Mouse (Mus musculus) midbrain, postnatal 0 days (tissue): ENCODE measurements at regions not wholly inside any gene's neighbourhood (a gene's known extent, or its start where the extent isn't known, plus 50 kb on each side); places are given as distances from the start of the nearest gene placed in this dataset.

Experiments used
- ATAC-seq: fragments of 200-750 bp; cut with Nextera tagmentation; 2 replicates; pipeline ENCODE4 v1.8.0; 2017; ENCODE audit warnings: moderate number of reproducible peaks, mild to moderate bottlenecking, moderate TSS enrichment, moderate library complexity; ENCODE audit not compliant: low FRiP score
- DNase-seq: peaks from one replicate; pipeline ENCODE4 v3.0.0-alpha.2; 2015; ENCODE audit warnings: low spot score
- H3K27ac ChIP-seq: fragments of 300-500 bp; sonication (generic); 2 replicates; pipeline ENCODE4 v1.5.1; 2014; ENCODE audit warnings: low read depth, mild to moderate bottlenecking, low read length, mixed read lengths
- H3K27me3 ChIP-seq: fragments of 300-500 bp; sonication (generic); 2 replicates; pipeline ENCODE4 v1.6.1; 2014; ENCODE audit warnings: low read length, control low read depth, mixed read lengths; ENCODE audit not compliant: insufficient read depth
- H3K36me3 ChIP-seq: fragments of 300-500 bp; sonication (generic); 2 replicates; pipeline ENCODE4 v1.6.1; 2014; ENCODE audit warnings: low read length, control low read depth, mixed read lengths; ENCODE audit not compliant: insufficient read depth
- H3K4me1 ChIP-seq: fragments of 300-500 bp; sonication (generic); 2 replicates; pipeline ENCODE4 v1.6.1; 2014; ENCODE audit warnings: mild to moderate bottlenecking, control low read depth, antibody characterized with exemption, low read length, mixed read lengths; ENCODE audit not compliant: insufficient read depth
- H3K4me2 ChIP-seq: fragments of 300-500 bp; sonication (generic); 2 replicates; pipeline ENCODE4 v1.6.1; 2014; ENCODE audit warnings: low read depth, mild to moderate bottlenecking, low read length, mixed read lengths; ENCODE audit not compliant: poor library complexity, severe bottlenecking
- H3K4me3 ChIP-seq: fragments of 300-500 bp; sonication (generic); 2 replicates; pipeline ENCODE4 v1.5.1; 2014; ENCODE audit warnings: low read depth, mild to moderate bottlenecking, low read length, moderate library complexity
- H3K9ac ChIP-seq: fragments of 300-500 bp; sonication (generic); replicated peaks from 2 replicates; pipeline ENCODE4 v1.6.1; 2014; ENCODE audit warnings: mild to moderate bottlenecking, low read length, moderate library complexity, mixed read lengths; ENCODE audit not compliant: poor library complexity, severe bottlenecking
- H3K9me3 ChIP-seq: fragments of 300-500 bp; sonication (generic); 2 replicates; pipeline ENCODE4 v1.6.1; 2016; ENCODE audit warnings: low read length, control low read depth
- CTCF ChIP-seq: IDR thresholded peaks from 2 replicates; pipeline ENCODE4 v1.5.1; 2016; ENCODE audit warnings: antibody characterized with exemption, mild to moderate bottlenecking
- WGBS: fragments of 180-500 bp; shearing (Covaris S2); extraction: QIAGEN DNeasy Blood & Tissue Kit; methylation state at CpG from one replicate; pipeline ENCODE4 v1.1.7; 2014; 5-methylcytosine and 5-hydroxymethylcytosine counted together

DNA sequence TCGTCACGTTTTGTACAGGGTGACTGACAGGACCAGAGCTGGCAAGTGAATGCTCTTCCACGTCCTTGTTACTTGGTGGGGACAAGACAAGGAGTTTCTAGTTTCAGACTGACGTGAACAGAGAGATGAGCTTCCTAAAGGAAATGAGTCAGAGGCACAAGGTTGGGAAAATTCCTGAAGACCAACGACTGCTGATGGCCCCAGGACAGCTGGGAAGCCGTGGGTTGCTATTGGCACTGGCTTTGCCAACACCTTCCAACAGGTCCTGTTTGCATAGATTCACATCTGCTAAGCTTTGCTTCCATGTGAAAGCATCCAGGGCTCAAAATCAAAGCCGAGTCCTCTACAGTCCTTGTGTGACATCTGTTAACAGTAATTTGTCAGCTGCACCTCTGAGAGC, 86.2 kb downstream of the Irx2 start:
- 72% methylated on average over 7 of the region's 7 CpGs for WGBS
- Histone ChIP-seq H3K27ac (no peak overlapping the region), H3K4me2 (no peak overlapping the region), H3K27me3 (no peaks in the 10 kb centered on the region), H3K9ac (no peak overlapping the region), H3K9me3 (no peaks in the 10 kb centered on the region), H3K36me3 (no peaks in the 10 kb centered on the region), H3K4me1 (no peaks in the 10 kb centered on the region), H3K4me3 (no peak overlapping the region)
- TF ChIP-seq CTCF = no peak
- DNase-seq (no peak), ATAC-seq (no peak)

DNA sequence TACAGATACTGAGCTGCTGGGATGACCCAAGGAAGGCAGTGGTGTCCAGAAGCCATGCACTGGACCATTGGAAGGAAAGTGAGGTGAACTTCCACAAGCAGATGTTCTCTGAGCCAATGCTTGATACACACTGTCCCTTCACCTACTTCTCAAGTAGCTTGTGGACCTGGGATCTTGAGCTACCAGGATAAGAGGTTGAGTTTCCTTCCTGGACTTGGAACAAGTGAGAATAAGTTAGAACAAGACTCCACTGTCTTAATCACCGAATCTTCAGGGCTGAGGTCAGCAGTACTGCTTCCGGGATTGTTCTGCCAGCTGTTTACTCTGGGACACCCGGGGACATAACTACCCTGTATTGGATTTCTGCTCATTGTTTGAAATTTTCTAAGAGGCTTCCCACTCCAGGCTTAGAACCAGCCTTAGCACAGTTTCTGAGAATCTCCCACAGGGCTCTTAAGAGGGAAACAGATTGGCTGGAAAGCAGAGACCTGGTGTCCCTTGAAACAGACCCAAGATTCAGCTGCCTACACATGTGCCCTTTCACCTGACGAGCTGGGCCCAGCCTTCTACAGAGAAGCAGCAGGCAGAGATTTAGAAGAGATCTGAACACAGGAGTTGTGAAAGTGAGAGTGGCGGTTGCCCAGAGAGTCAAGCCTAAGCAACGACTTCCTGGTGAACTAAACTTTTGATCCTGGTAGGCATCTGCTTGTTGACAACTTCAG, 87.5 kb downstream of the Irx2 start:
- ATAC-seq = no peak
- TF ChIP-seq CTCF = no peak
- Histone ChIP-seq H3K9me3 (no peaks in the 10 kb centered on the region), H3K27me3 (no peaks in the 10 kb centered on the region), H3K9ac (no peak overlapping the region), H3K36me3 (no peaks in the 10 kb centered on the region), H3K27ac (no peak overlapping the region), H3K4me3 (no peak overlapping the region), H3K4me1 (no peaks in the 10 kb centered on the region), H3K4me2 (no peak overlapping the region)
- 79% methylated on average over 6 of the region's 6 CpGs for WGBS
- DNase-seq = no peak

GRCm38 (mm10) chr13:72727126-72727525, 98.5 kb downstream of the Irx2 start:
- DNase-seq (peak; percentile 81), ATAC-seq (no peak; the same call in 1 of the 2 replicates)
- Histone ChIP-seq H3K27ac (no peak overlapping the region), H3K9me3 (no peaks in the 10 kb centered on the region), H3K27me3 (no peaks in the 10 kb centered on the region), H3K36me3 (no peaks in the 10 kb centered on the region), H3K4me2 (no peak overlapping the region), H3K4me1 (no peaks in the 10 kb centered on the region), H3K9ac (no peak overlapping the region), H3K4me3 (no peak overlapping the region)
- no peak; the same call in 1 of the 2 replicates for TF ChIP-seq CTCF
- 64% methylated on average over 9 of the region's 9 CpGs for WGBS

GRCm38 (mm10) chr13:72735916-72736315, 107.3 kb downstream of the Irx2 start:
- no peak overlapping the region for H3K4me2 ChIP-seq
- no peak overlapping the region for H3K27ac ChIP-seq
- no peak overlapping the region for H3K4me3 ChIP-seq
- no peaks in the 10 kb centered on the region for H3K4me1 ChIP-seq
- H3K9me3 ChIP-seq = no peaks in the 10 kb centered on the region
- no peaks in the 10 kb centered on the region for H3K27me3 ChIP-seq
- H3K36me3 ChIP-seq = no peaks in the 10 kb centered on the region
- no peak for TF ChIP-seq CTCF
- DNase-seq = peak; percentile 60
- no peak; the same call in 1 of the 2 replicates for ATAC-seq
- H3K9ac ChIP-seq = no peak overlapping the region
- 74% methylated on average over 8 of the region's 8 CpGs for WGBS

DNA sequence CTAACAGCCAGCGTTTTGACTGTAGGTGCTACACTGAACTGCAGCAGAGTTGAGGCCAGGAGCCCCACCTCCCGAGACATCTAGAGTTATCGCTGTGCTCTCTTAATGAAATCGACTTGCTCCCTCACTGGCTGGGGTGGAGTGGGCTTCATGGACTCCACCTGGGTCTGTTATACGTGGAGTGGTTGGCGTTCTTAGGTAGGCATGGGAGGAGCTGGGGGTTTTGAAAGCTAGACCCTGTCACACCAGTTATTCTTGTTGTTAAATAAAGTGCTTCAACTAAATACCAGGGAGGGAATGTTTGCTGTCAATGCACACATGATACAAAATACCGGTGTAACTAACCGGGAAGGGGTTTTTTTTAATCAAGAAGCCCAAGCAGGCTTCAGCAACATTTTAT, 108.4 kb downstream of the Irx2 start:
- no peak overlapping the region for H3K4me2 ChIP-seq
- H3K36me3 ChIP-seq = no peaks in the 10 kb centered on the region
- H3K27me3 ChIP-seq = no peaks in the 10 kb centered on the region
- no peak for DNase-seq
- H3K4me3 ChIP-seq = no peak overlapping the region
- no peaks in the 10 kb centered on the region for H3K4me1 ChIP-seq
- 76% methylated on average over 8 of the region's 8 CpGs for WGBS
- no peak overlapping the region for H3K9ac ChIP-seq
- no peak for TF ChIP-seq CTCF
- ATAC-seq = no peak
- H3K27ac ChIP-seq = no peak overlapping the region
- H3K9me3 ChIP-seq = no peaks in the 10 kb centered on the region

DNA sequence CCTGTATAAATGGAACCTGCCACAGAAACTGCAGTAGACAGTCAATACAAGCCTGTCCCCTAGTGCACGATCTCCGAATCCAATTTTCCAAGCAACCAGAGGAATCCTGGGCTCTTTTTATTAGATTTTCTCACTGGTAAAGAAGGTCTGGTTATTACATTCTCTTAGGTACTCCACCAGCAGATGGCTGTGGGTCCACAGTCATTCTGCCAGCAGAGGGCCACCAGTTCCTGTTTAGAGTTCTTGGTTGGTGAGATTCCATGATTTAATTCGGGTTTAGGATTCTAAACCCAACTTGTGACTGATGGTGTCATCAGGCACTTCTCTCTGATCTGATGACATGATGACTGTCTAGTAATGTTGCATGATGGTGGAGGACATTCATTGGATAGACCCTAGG, 118.6 kb downstream of the Irx2 start:
- Histone ChIP-seq H3K27ac (no peak overlapping the region), H3K36me3 (no peaks in the 10 kb centered on the region), H3K9ac (no peak overlapping the region), H3K27me3 (no peaks in the 10 kb centered on the region), H3K4me3 (no peak overlapping the region), H3K9me3 (no peaks in the 10 kb centered on the region), H3K4me1 (no peaks in the 10 kb centered on the region), H3K4me2 (no peak overlapping the region)
- DNase-seq = peak; percentile 40
- ATAC-seq = no peak
- TF ChIP-seq CTCF = peak; percentile 60
- 75% methylated on average over 3 of the region's 3 CpGs for WGBS
